Mouse (Mus musculus): ENCODE measurements around the gene Abracl.

The Abracl gene

DNA sequence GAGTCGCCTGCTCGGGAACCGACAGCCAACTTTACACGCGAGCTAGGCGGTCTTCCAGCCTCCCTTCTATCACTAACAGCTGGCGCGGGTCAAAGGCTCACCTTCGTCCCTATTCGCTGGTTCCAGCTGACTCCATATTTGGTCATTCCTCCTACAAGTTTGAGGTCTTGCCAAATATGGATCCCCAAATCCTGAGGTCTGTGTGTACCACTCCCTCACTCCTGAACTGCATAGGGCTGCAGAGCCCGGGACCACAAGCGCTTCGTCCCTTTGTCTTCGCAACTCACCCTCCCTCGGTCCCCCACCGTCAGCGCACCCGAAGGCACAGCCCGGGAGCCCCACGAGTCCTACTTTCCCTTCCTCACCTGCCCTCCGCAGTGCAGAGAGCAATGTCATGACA lies 776 bp downstream of the Abracl start:
- DNase-seq (ENCODE audit: low read depth, low spot score), result peak; percentile 90

DNA sequence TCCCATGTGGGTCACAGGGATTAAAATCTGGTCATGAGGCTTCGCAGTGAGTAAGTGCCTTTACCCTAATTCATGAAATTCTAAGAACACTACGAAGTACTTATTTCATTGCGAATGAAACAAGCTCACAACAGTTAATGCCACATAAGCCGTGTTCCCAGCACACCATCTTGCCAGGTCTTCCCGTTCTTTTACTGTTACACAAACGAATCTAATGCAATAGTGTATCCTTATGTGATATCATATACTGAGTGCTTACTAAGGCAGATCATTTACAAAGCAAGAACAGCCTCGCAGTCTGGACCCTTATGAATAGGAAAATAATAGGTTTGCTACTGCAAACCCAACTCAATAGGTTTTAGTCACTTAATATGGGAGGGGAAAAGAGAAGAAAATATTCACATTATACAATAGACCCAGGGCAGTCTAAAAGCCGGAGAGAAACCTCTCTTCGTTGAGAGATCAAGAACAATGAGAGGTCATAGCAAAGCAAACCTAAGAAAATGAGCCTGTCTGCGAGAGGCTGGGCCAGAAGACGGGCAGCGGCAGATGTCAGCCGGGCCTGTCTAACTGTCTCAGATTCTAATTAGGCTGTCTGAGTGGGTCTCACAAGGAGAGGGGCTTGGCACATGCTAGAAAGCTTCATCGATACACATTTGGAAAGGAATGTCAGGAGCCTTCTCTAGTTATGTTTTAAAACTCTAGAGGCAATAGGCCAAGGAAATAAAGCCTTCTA lies 1.3 kb downstream of the Abracl start:
- no peak for DNase-seq (ENCODE audit: low read depth, low spot score)

DNA sequence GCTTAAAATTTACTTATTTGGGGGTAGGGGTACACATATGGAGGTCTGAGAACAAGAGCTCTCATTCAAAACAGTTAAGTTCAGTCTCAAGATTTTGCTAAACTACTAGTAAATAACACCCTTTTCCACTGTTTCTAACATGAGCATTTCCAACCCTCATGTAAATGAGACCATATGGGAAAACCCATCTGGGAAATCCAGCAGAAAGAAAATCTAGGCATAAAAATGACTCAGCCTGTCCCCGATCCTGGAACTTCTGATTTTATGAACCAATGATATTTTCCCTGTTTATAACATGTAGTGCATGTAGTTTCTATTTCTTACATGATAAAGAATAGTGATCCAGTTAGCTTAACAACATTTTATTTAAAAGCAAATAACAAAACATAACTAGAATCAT lies 2.2 kb downstream of the Abracl start:
- DNase-seq (ENCODE audit: low read depth, low spot score), result peak; percentile 29

DNA sequence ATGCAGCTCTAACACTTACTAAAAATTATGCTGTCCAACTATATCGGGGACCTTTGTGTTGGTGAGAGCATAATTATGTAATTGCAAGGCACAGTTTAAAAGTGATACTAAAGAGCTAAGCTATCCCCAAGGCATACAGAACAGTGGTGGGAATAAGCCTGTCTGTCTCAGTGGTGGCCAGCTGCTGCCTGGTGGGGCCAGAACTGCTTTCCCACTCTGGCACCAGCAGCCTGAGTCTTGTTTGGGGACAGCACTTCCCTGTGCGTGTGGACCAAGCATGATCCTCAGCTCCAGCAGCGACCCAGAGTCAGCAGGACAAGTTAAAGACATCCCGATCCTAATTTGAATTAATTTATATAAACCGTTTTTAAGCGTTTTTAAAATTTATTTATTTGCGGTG lies 2.6 kb downstream of the Abracl start:
- DNase-seq (ENCODE audit: low read depth, low spot score), result no peak

DNA sequence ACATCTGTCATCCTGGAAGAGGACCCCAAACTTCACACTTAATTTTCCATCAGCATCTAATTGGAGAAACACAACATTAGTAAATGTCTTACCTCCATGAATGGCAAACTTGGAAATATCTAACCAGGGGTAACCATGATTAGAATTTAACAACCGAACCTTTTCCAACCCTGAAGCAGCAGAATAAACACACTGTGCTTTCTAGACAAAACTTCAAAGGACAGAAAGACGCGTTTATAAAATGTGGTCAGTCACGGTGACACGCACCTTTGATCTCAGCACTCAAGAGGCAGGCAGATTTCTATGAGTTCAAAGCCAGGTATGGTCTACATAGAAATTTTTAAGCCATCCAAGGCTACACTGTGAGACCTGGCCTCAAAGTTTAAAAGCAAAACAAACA lies 11.3 kb downstream of the Abracl start:
- DNase-seq (ENCODE audit: low read depth, low spot score), result no peak

DNA sequence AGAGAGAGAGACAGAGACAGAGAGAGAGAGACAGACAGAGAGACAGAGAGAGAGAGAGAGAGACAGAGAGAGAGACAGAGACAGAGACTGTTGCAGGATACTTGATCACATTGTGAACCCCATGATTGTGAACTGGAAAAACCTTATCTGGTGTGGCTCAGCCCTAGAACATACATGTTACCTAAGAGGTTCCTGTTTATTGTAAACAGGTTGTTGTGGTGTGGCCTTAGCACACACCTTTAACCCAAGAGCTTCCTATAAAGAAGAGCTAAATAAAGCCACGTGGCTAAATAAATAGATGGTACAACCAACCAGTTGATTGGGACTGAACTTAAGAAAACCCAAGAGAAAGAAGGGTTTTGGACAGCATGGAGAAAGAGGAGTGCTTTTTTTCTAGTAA lies 13.3 kb downstream of the Abracl start:
- no peak for DNase-seq (ENCODE audit: low read depth, low spot score)

DNA sequence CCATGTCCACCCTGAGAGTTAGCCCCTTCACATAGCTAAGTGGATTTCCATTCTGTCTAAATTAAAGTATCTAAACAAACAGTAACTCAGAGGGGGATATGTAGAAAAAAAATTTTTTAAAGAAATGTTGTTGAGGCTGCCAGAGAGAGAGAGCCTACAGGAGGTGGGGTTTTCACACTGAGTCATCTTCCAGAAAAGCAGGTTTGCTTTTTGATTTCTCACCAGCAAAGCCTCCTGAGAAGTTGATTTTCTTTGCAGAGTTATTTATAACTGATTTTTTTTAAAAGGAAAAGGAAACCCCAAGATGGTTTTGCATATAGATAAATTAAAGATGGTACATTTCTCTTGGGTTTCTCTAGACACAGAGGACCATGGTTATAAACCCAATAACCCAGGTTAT lies 15.0 kb downstream of the Abracl start:
- DNase-seq (ENCODE audit: low read depth, low spot score), result no peak

DNA sequence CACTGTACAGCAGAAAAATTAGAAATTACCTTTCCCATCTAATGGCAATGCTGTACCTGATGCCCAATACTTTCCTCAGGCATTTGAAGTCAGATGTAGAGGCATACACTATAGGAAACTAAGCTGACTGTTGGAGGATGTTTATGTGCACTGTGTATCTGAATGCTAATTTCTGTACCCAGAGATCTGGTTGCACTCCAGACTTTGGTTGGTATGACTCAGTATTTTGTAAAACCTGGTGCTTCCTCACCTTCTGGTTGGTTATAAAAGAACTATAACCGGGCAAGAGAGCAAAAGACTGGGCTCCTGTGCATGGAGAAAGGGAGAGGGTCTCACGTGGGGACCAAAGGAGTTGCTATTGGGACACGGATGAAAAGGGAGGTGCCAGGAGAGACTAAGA lies 15.8 kb downstream of the Abracl start:
- no peak for DNase-seq (ENCODE audit: low read depth, low spot score)

DNA sequence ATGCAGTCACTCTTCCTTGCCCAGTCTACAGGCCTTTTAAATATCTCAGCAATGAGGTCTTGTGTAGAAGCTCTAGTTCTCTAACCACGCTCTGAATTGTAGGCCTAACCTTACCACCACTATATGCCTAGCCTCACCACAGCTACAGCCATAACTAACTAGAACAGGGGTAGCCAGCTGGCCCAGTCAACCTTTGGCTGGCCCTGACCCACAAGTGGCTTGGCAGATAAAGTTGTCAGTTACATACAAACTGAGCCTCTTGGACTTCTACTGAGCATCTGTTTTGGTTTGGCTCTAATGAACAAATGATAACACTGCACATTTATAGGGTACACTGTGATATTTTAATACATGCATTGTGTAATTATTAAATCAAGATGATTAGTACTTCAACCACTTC lies 16.3 kb downstream of the Abracl start:
- peak; percentile 25 for DNase-seq (ENCODE audit: low read depth, low spot score)

DNA sequence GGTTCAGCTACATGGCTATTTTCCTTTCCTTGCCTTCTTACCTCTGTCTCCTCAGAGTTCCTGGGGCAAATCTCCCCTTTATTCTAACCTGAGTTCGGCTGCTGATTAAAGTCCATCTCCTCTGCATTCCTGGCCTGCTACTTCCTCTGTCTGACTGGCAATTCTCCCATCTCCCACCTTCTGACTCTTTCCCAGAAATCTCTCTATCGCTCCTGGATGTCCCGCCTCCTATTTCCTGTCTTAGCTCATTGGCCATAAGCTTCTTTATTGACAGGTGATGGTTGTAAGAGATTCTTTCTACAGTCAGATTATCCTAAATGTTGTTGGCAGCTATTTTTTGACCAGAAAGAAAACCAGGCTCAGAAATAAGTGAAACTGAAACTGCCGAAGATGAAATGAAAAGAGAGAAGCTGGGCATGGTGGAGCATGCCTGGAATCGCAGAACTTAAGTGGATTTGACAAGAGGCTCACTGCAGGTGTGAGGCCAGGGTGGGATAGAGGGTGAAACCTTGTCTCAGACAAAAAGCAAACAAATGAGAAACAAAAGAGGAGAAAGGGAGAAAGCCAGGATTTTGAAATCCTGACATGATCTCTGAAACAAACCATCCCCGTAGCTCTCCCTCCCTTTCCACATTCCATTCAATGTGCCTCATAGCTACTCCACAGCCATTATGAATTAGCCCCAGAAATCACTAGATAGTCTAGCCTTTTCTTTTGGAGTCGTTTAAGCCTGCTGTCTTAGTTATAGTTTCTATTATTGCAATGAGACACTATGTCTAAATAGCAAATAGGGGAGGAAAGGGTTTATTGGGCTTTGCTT lies 17.7 kb downstream of the Abracl start:
- DNase-seq (ENCODE audit: low read depth, low spot score), result peak; percentile 41

DNA sequence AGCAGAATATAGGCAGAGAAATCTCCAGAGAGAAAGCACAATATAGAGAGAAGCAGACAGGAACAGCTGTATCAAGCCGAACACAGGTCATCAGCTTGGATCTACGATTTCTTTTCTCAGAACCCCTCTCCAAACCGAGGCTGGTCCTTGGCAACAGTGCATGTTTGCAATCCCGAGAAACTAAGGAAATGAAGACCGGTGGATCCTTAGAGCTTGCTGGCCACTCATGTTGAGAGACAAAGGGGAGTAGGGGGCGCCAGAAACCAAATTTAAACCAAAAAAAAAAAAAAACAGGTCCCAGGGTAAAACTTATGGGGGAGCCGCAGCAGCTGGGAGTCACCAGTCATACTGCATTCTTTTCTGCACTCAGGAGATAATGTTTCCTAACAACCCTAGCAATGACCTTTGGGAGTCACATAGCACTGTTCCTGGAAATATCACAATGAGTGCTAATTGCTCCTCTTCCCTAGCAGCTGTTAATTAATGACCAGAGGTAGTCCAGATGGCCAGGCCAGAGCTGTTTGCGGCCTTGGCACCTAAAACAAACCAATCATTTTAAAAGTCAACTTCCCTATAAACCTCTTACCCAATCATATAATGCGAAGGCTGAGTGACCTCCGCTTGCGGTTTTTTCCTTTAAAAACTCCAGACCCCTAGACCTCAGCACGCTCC lies 19.0 kb downstream of the Abracl start:
- no peak for DNase-seq (ENCODE audit: low read depth, low spot score)

DNA sequence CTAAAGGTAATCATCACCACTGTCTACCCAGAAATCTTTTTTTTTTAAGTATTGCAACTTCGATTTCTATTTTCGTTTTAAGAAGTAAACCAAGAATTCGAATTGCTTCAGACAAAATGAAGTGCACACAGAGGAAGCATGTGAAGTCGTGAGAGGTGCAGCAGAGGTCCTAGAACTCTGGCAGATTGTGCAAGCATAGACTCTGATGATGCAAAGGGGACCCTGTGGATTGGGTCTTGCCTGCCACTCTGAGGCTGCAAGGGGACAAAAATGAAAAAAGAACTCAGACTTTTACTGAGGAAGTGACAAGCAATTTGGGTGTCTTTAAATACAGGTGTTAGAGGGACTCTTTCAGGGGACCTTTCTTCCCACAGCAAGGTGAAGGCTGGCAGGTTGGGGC lies 32.5 kb downstream of the Abracl start:
- DNase-seq (ENCODE audit: low read depth, low spot score), result no peak

DNA sequence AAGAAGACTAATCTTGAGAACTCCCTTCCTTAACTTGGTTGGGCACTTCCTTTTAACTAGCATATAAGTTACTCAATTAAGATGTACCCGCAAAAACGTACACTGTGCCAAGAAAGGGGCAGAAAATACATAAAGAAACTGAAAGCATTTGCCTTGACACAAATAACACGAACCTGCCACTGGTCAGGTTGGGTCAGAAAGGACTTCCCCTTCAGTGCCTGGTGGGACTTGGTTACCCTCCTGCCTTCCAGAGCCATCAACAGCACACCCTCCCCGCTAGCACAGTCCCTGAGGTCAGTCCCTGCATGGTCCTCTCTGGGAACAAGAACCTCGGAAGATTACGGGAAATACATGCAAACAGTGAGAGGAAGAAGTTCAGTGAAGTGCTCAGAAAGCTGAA lies 34.0 kb downstream of the Abracl start:
- no peak for DNase-seq (ENCODE audit: low read depth, low spot score)

DNA sequence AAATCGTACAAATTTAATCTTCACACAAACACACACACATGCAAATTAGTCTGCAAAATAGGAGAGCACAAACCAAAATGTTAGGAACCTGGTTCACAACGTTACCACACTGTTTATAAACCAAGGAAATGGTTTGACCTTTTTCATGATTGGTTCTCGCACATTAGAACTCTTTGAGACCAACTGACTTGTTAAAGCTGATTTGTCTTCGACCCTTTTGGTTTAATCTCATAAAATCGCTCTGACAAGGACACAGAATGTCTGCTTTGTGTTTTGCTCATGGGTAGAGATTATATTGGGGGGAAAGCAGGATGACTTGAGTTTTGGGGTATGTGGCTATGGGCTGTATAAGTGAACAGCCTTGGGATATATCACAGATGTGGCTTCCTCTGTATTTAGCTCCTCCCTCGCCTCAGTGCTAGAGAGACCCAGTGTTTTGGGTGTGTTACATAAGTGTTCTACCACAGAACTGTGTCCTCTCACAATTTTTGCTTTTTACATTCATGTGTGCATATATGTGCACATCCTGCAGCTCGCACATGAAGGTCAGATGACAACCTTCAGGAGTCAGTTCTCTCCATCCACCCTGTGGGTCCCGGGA lies 35.2 kb downstream of the Abracl start:
- no peak for DNase-seq (ENCODE audit: low read depth, low spot score)

DNA sequence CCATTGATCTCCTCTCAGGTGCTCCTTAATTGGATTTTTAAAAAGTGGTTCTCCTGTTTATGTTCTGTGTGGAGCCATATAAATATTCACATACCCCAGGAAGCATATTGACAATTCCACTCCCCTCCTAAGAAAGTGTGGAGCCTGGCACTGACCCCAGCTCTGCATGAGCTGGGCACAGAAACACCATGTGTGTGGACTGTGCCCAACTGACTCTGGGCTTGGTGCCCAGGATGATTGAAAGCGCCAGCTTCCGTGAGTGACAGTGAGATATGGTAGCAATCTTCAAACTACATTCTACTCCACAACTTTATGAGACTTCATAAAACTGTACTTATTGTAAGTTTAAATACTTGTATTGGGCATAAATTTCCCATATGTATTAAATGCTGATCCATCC lies 39.8 kb downstream of the Abracl start:
- no peak for DNase-seq (ENCODE audit: low read depth, low spot score)

DNA sequence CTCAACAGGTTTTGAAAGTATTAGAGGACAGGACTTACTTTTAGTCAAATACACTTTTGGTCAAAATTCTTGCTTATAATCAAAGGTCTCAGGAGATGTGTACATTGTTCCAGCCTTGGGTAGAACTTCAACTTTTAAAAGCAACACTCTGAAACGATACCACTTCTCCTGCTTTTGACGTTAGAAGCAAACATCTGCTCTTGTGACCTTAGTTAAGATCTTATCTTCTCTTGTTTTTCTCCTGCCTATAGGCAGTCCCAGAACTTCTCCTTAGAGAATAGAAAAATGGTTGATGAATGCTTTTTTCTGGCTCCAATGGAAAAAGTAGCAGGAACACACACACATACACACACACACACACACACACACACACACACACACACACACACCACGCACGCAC lies 57.0 kb downstream of the Abracl start:
- DNase-seq (ENCODE audit: low read depth, low spot score), result no peak

Data from 3T3-L1 (cell line).